Mouse (Mus musculus): ENCODE measurements at regions not wholly inside any gene's neighbourhood (a gene's known extent, or its start where the extent isn't known, plus 50 kb on each side); places are given as distances from the start of the nearest gene placed in this dataset.

GRCm38 (mm10) chr12:26810565-26811177 lies 341.7 kb downstream of the Cmpk2 start:
- H3K4me3 ChIP-seq (ENCODE audit: low read depth, low read length) = no peak overlapping the region
- DNase-seq (no peak), ATAC-seq (ENCODE audit: insufficient read depth) (no peak)
- no peak overlapping the region for H3K4me2 ChIP-seq
- H3K4me1 ChIP-seq (ENCODE audit: insufficient read depth) = no peaks in the 10 kb centered on the region
- H3K9ac ChIP-seq = no peak overlapping the region
- no peak for TF ChIP-seq CTCF (IDR thresholded peaks at IDR 0.05; ENCODE audit: low read depth)
- no peaks in the 10 kb centered on the region for H3K36me3 ChIP-seq (ENCODE audit: insufficient read depth)
- no peak overlapping the region for H3K27ac ChIP-seq (ENCODE audit: low read depth)
- no peaks in the 10 kb centered on the region for H3K27me3 ChIP-seq (ENCODE audit: insufficient read depth, low read length)
- WGBS = 77% methylated on average over 5 of the region's 5 CpGs
- no peaks in the 10 kb centered on the region for H3K9me3 ChIP-seq (ENCODE audit: low read depth, low read length)

GRCm38 (mm10) chr12:26809670-26810069 lies 340.7 kb downstream of the Cmpk2 start:
- DNase-seq = peak; percentile 45
- Histone ChIP-seq H3K27me3 (ENCODE audit: insufficient read depth, low read length) (no peaks in the 10 kb centered on the region), H3K4me1 (ENCODE audit: insufficient read depth) (no peaks in the 10 kb centered on the region), H3K9ac (no peak overlapping the region), H3K4me3 (ENCODE audit: low read depth, low read length) (no peak overlapping the region), H3K27ac (ENCODE audit: low read depth) (no peak overlapping the region), H3K4me2 (no peak overlapping the region), H3K9me3 (ENCODE audit: low read depth, low read length) (no peaks in the 10 kb centered on the region), H3K36me3 (ENCODE audit: insufficient read depth) (no peaks in the 10 kb centered on the region)
- WGBS = 3% methylated on average over 4 of the region's 4 CpGs
- peak; percentile 47; the same call in 1 of the 2 replicates for ATAC-seq (ENCODE audit: insufficient read depth)
- TF ChIP-seq CTCF (IDR thresholded peaks at IDR 0.05; ENCODE audit: low read depth) = no peak

GRCm38 (mm10) chr12:26802542-26802941 lies 333.5 kb downstream of the Cmpk2 start:
- H3K4me3 ChIP-seq (ENCODE audit: low read depth, low read length) = no peak overlapping the region
- H3K9ac ChIP-seq = no peak overlapping the region
- no peak overlapping the region for H3K27ac ChIP-seq (ENCODE audit: low read depth)
- no peaks in the 10 kb centered on the region for H3K9me3 ChIP-seq (ENCODE audit: low read depth, low read length)
- DNase-seq (no peak), ATAC-seq (ENCODE audit: insufficient read depth) (no peak)
- no peaks in the 10 kb centered on the region for H3K4me1 ChIP-seq (ENCODE audit: insufficient read depth)
- no peaks in the 10 kb centered on the region for H3K36me3 ChIP-seq (ENCODE audit: insufficient read depth)
- H3K4me2 ChIP-seq = no peak overlapping the region
- no peaks in the 10 kb centered on the region for H3K27me3 ChIP-seq (ENCODE audit: insufficient read depth, low read length)
- 80% methylated on average over 5 of the region's 5 CpGs for WGBS
- no peak for TF ChIP-seq CTCF (IDR thresholded peaks at IDR 0.05; ENCODE audit: low read depth)

- ATAC-seq (ENCODE audit: insufficient read depth) (no peak), DNase-seq (peak; percentile 50)
- TF ChIP-seq CTCF (IDR thresholded peaks at IDR 0.05; ENCODE audit: low read depth) = no peak
- Histone ChIP-seq H3K9me3 (ENCODE audit: low read depth, low read length) (no peaks in the 10 kb centered on the region), H3K36me3 (ENCODE audit: insufficient read depth) (no peaks in the 10 kb centered on the region), H3K4me3 (ENCODE audit: low read depth, low read length) (no peak overlapping the region), H3K27ac (ENCODE audit: low read depth) (no peak overlapping the region), H3K27me3 (ENCODE audit: insufficient read depth, low read length) (no peaks in the 10 kb centered on the region), H3K9ac (no peak overlapping the region), H3K4me1 (ENCODE audit: insufficient read depth) (no peaks in the 10 kb centered on the region), H3K4me2 (no peak overlapping the region)
- WGBS = 57% methylated on average over 6 of the region's 6 CpGs
Measured at GRCm38 (mm10) chr12:26799310-26799709, 330.3 kb downstream of the Cmpk2 start.

GRCm38 (mm10) chr12:26796367-26796766 lies 327.4 kb downstream of the Cmpk2 start:
- 80% methylated on average over 2 of the region's 2 CpGs for WGBS
- Histone ChIP-seq H3K9ac (no peak overlapping the region), H3K27ac (ENCODE audit: low read depth) (no peak overlapping the region), H3K9me3 (ENCODE audit: low read depth, low read length) (no peaks in the 10 kb centered on the region), H3K27me3 (ENCODE audit: insufficient read depth, low read length) (no peaks in the 10 kb centered on the region), H3K36me3 (ENCODE audit: insufficient read depth) (no peaks in the 10 kb centered on the region), H3K4me2 (no peak overlapping the region), H3K4me1 (ENCODE audit: insufficient read depth) (no peaks in the 10 kb centered on the region), H3K4me3 (ENCODE audit: low read depth, low read length) (no peak overlapping the region)
- TF ChIP-seq CTCF (IDR thresholded peaks at IDR 0.05; ENCODE audit: low read depth) = no peak
- DNase-seq (no peak), ATAC-seq (ENCODE audit: insufficient read depth) (no peak)

GRCm38 (mm10) chr12:26789336-26789846 lies 320.4 kb downstream of the Cmpk2 start:
- no peak overlapping the region for H3K27ac ChIP-seq (ENCODE audit: low read depth)
- no peak for TF ChIP-seq CTCF (IDR thresholded peaks at IDR 0.05; ENCODE audit: low read depth)
- no peak overlapping the region for H3K4me3 ChIP-seq (ENCODE audit: low read depth, low read length)
- ATAC-seq (ENCODE audit: insufficient read depth) (no peak), DNase-seq (no peak)
- H3K4me2 ChIP-seq = no peak overlapping the region
- H3K9ac ChIP-seq = no peak overlapping the region
- 66% methylated on average over 10 of the region's 10 CpGs for WGBS
- H3K9me3 ChIP-seq (ENCODE audit: low read depth, low read length) = no peaks in the 10 kb centered on the region
- no peaks in the 10 kb centered on the region for H3K36me3 ChIP-seq (ENCODE audit: insufficient read depth)
- no peaks in the 10 kb centered on the region for H3K4me1 ChIP-seq (ENCODE audit: insufficient read depth)
- no peaks in the 10 kb centered on the region for H3K27me3 ChIP-seq (ENCODE audit: insufficient read depth, low read length)

- Histone ChIP-seq H3K4me1 (ENCODE audit: insufficient read depth) (no peaks in the 10 kb centered on the region), H3K9me3 (ENCODE audit: low read depth, low read length) (no peaks in the 10 kb centered on the region), H3K27me3 (ENCODE audit: insufficient read depth, low read length) (no peaks in the 10 kb centered on the region), H3K4me3 (ENCODE audit: low read depth, low read length) (no peak overlapping the region), H3K4me2 (no peak overlapping the region), H3K27ac (ENCODE audit: low read depth) (no peak overlapping the region), H3K36me3 (ENCODE audit: insufficient read depth) (no peaks in the 10 kb centered on the region), H3K9ac (no peak overlapping the region)
- no peak for TF ChIP-seq CTCF (IDR thresholded peaks at IDR 0.05; ENCODE audit: low read depth)
- DNase-seq (no peak), ATAC-seq (ENCODE audit: insufficient read depth) (no peak)
- 58% methylated on average over 2 of the region's 2 CpGs for WGBS
Measured at GRCm38 (mm10) chr12:26785550-26785949, 316.5 kb downstream of the Cmpk2 start.

Measured in lung, embryonic 14.5 days (tissue).